Mouse (Mus musculus): Measurements from ENCODE around the gene Otx1. TPM values are rescaled to one million over a fixed set of nuclear protein-coding genes. Genes with fewer than 3 reads are reported as not detected.

Gene Otx1
- polyA plus RNA-seq, 1 experiment from 2014 or later: 45.6 TPM

- no peak for ATAC-seq (replicated peaks; ENCODE audit: low FRiP score)
- Histone ChIP-seq H3K27me3 (ENCODE audit: control insufficient read depth, insufficient read depth, low read length) (peaks cover 8% of the 10 kb centered on the region), H3K4me1 (replicated peaks; ENCODE audit: control insufficient read depth, insufficient read depth, low read length) (peaks cover 13% of the 10 kb centered on the region; the same call in 1 of the 2 replicates), H3K27ac (ENCODE audit: low read depth, low read length) (peak overlapping the region; percentile 94), H3K36me3 (ENCODE audit: control insufficient read depth, insufficient read depth, low read length) (no peaks in the 10 kb centered on the region; the same call in 1 of the 2 replicates), H3K9ac (ENCODE audit: low read length) (peak overlapping the region; percentile 98), H3K9me3 (ENCODE audit: control insufficient read depth, low read length) (no peaks in the 10 kb centered on the region), H3K4me2 (ENCODE audit: low read depth, low read length, severe bottlenecking) (peak overlapping the region; percentile 88), H3K4me3 (ENCODE audit: low read depth, low read length) (peak overlapping the region; percentile 89)
- WGBS: under 1% methylated on average over 31 of the region's 31 CpGs
- peak; percentile 82 for DNase-seq (ENCODE audit: low spot score)
These were observed 764 bp upstream of the Otx1 start for GRCm38 (mm10) chr11:22003341-22003981.

- Histone ChIP-seq H3K27ac (ENCODE audit: low read depth, low read length) (peak overlapping the region; percentile 94), H3K9ac (ENCODE audit: low read length) (peak overlapping the region; percentile 98), H3K9me3 (ENCODE audit: control insufficient read depth, low read length) (no peaks in the 10 kb centered on the region), H3K4me2 (ENCODE audit: low read depth, low read length, severe bottlenecking) (peak overlapping the region; percentile 88), H3K36me3 (ENCODE audit: control insufficient read depth, insufficient read depth, low read length) (no peaks in the 10 kb centered on the region; the same call in 1 of the 2 replicates), H3K4me1 (replicated peaks; ENCODE audit: control insufficient read depth, insufficient read depth, low read length) (peaks cover 10% of the 10 kb centered on the region; the same call in 1 of the 2 replicates), H3K27me3 (ENCODE audit: control insufficient read depth, insufficient read depth, low read length) (peaks cover 8% of the 10 kb centered on the region), H3K4me3 (ENCODE audit: low read depth, low read length) (peak overlapping the region; percentile 89)
- under 1% methylated on average over 34 of the region's 34 CpGs for WGBS
- ATAC-seq (replicated peaks; ENCODE audit: low FRiP score): no peak
- DNase-seq (ENCODE audit: low spot score): peak; percentile 59
These were observed 475 bp downstream of the Otx1 start for GRCm38 (mm10) chr11:22002062-22002782.

GRCm38 (mm10) chr11:22001321-22002061 is 1.2 kb downstream of the Otx1 start:
- peaks cover 8% of the 10 kb centered on the region for H3K27me3 ChIP-seq (ENCODE audit: control insufficient read depth, insufficient read depth, low read length)
- H3K4me1 ChIP-seq (replicated peaks; ENCODE audit: control insufficient read depth, insufficient read depth, low read length): peaks cover 12% of the 10 kb centered on the region; the same call in 1 of the 2 replicates
- ATAC-seq (replicated peaks; ENCODE audit: low FRiP score): peak; percentile 83
- peak overlapping the region; percentile 94 for H3K27ac ChIP-seq (ENCODE audit: low read depth, low read length)
- under 1% methylated on average over 47 of the region's 59 CpGs for WGBS
- H3K9ac ChIP-seq (ENCODE audit: low read length): peak overlapping the region; percentile 98
- H3K4me3 ChIP-seq (ENCODE audit: low read depth, low read length): peak overlapping the region; percentile 89
- no peaks in the 10 kb centered on the region for H3K9me3 ChIP-seq (ENCODE audit: control insufficient read depth, low read length)
- H3K4me2 ChIP-seq (ENCODE audit: low read depth, low read length, severe bottlenecking): peak overlapping the region; percentile 88
- peak; percentile 96 for DNase-seq (ENCODE audit: low spot score)
- H3K36me3 ChIP-seq (ENCODE audit: control insufficient read depth, insufficient read depth, low read length): peaks cover 2% of the 10 kb centered on the region; the same call in 1 of the 2 replicates

GRCm38 (mm10) chr11:22000316-22001076 is 2.2 kb downstream of the Otx1 start:
- WGBS: 1% methylated on average over 48 of the region's 48 CpGs
- Histone ChIP-seq H3K9me3 (ENCODE audit: control insufficient read depth, low read length) (no peaks in the 10 kb centered on the region), H3K4me3 (ENCODE audit: low read depth, low read length) (peak overlapping the region; percentile 89), H3K27me3 (ENCODE audit: control insufficient read depth, insufficient read depth, low read length) (peaks cover 12% of the 10 kb centered on the region), H3K27ac (ENCODE audit: low read depth, low read length) (peak overlapping the region; percentile 75), H3K4me2 (ENCODE audit: low read depth, low read length, severe bottlenecking) (peak overlapping the region; percentile 88), H3K4me1 (replicated peaks; ENCODE audit: control insufficient read depth, insufficient read depth, low read length) (peaks cover 15% of the 10 kb centered on the region; the same call in 1 of the 2 replicates), H3K36me3 (ENCODE audit: control insufficient read depth, insufficient read depth, low read length) (peaks cover 4% of the 10 kb centered on the region; the same call in 1 of the 2 replicates), H3K9ac (ENCODE audit: low read length) (peak overlapping the region; percentile 96)
- DNase-seq (ENCODE audit: low spot score) (peak; percentile 74), ATAC-seq (replicated peaks; ENCODE audit: low FRiP score) (no peak)

- H3K4me1 ChIP-seq (replicated peaks; ENCODE audit: control insufficient read depth, insufficient read depth, low read length): peaks cover 12% of the 10 kb centered on the region; the same call in 1 of the 2 replicates
- ATAC-seq (replicated peaks; ENCODE audit: low FRiP score) (no peak), DNase-seq (ENCODE audit: low spot score) (peak; percentile 72)
- peaks cover 4% of the 10 kb centered on the region; the same call in 1 of the 2 replicates for H3K36me3 ChIP-seq (ENCODE audit: control insufficient read depth, insufficient read depth, low read length)
- H3K9me3 ChIP-seq (ENCODE audit: control insufficient read depth, low read length): no peaks in the 10 kb centered on the region
- peak overlapping the region; percentile 96 for H3K9ac ChIP-seq (ENCODE audit: low read length)
- H3K27me3 ChIP-seq (ENCODE audit: control insufficient read depth, insufficient read depth, low read length): peaks cover 13% of the 10 kb centered on the region
- H3K27ac ChIP-seq (ENCODE audit: low read depth, low read length): peak overlapping the region; percentile 75
- H3K4me2 ChIP-seq (ENCODE audit: low read depth, low read length, severe bottlenecking): peak overlapping the region; percentile 88
- peak overlapping the region; percentile 89 for H3K4me3 ChIP-seq (ENCODE audit: low read depth, low read length)
- 2% methylated on average over 31 of the region's 31 CpGs for WGBS
These were observed 3.0 kb downstream of the Otx1 start for GRCm38 (mm10) chr11:21999396-22000315.

- WGBS: 4% methylated on average over 32 of the region's 32 CpGs
- Histone ChIP-seq H3K9me3 (ENCODE audit: control insufficient read depth, low read length) (no peaks in the 10 kb centered on the region), H3K4me1 (replicated peaks; ENCODE audit: control insufficient read depth, insufficient read depth, low read length) (peaks cover 11% of the 10 kb centered on the region), H3K4me2 (ENCODE audit: low read depth, low read length, severe bottlenecking) (peak overlapping the region; percentile 88), H3K27ac (ENCODE audit: low read depth, low read length) (peak overlapping the region; percentile 85), H3K9ac (ENCODE audit: low read length) (peak overlapping the region; percentile 96), H3K27me3 (ENCODE audit: control insufficient read depth, insufficient read depth, low read length) (peaks cover 17% of the 10 kb centered on the region), H3K36me3 (ENCODE audit: control insufficient read depth, insufficient read depth, low read length) (peaks cover 4% of the 10 kb centered on the region; the same call in 1 of the 2 replicates), H3K4me3 (ENCODE audit: low read depth, low read length) (peak overlapping the region; percentile 89)
- ATAC-seq (replicated peaks; ENCODE audit: low FRiP score) (no peak), DNase-seq (ENCODE audit: low spot score) (peak; percentile 74)
These were observed 4.3 kb downstream of the Otx1 start for GRCm38 (mm10) chr11:21998141-21999047.

All from forebrain, embryonic 11.5 days (tissue).